Mouse (Mus musculus): ENCODE measurements around the gene Lrrc61.

DNA sequence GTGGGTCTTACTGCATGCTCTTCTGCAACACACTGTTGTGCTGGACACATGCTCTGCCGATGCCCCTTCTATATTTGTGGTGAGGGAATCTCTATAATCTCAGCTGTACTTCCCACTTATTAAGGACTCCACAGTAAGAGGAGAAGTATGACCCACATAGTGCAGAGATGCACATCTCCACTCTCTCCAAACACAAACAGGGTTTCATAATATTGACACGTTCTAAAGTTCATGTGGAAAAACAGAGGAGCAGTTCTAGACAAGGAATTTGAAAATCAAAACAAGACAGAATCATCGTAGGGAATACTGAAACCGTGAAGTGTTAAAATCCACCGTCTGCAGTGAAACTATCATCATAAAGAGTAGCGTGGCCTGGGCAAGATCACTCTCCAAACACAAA is 37.3 kb downstream of the Lrrc61 start:
- TF ChIP-seq CTCF (IDR thresholded peaks at IDR 0.05; ENCODE audit: extremely low read depth, insufficient read depth, low read length) (no peak), POLR2A (IDR thresholded peaks at IDR 0.05; ENCODE audit: extremely low read depth, insufficient read depth, low read length) (no peak)

Data from cortical plate, adult 2 months (tissue).